ENCODE assay signal across 7 mouse cellular contexts in the genomic region with DNA sequence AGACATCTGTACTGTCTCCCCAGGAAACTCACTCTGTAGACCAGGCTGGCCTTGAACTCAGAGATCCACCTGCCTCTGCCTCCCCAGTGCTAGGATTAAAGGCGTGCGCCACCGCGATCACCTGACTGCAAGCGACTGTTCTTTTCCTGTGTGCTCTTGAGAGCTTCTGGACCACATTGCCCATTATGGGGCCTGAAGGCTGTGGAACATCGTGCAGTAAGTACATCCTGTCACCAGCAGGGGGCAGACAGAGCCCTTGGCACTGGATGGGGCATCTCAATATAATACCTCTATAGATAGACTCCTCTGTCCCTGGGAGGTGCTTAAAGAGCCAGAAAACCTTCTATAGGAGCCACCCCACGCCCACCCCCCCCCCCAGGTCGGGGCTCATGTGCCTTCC. TPM values are rescaled to one million over a fixed set of nuclear protein-coding genes. Genes with fewer than 3 reads are reported as not detected.
DNase-seq lines count a peak whose midpoint lies in the region; ATAC-seq lines count a peak whose summit lies in the region.

No protein-coding gene starts in this region.

- ATAC-seq in hindbrain, embryonic 16.5 days = peak; percentile 70
- ATAC-seq in megakaryocyte, adult 5-6 weeks (ENCODE audit: poor library complexity, severe bottlenecking) = peak; percentile 81

- H3K27ac ChIP-seq in hindbrain, embryonic 16.5 days (ENCODE audit: low read depth, low read length) = no peak overlapping the region

- H3K27me3 ChIP-seq in hindbrain, embryonic 16.5 days (replicated peaks; ENCODE audit: control insufficient read depth, insufficient read depth, low read length) = no peaks in the 10 kb centered on the region

- WGBS in hindbrain, embryonic 16.5 days = 25% methylated on average over 8 of the region's 8 CpGs

- H3K9me3 ChIP-seq in hindbrain, embryonic 16.5 days (ENCODE audit: control insufficient read depth, low read length) = no peaks in the 10 kb centered on the region

- H3K4me1 ChIP-seq in hindbrain, embryonic 16.5 days (ENCODE audit: control insufficient read depth, insufficient read depth, low read depth, low read length) = no peaks in the 10 kb centered on the region

- no peak overlapping the region for H3K4me3 ChIP-seq in hindbrain, embryonic 16.5 days (ENCODE audit: low read length)

- no peak overlapping the region for H3K9ac ChIP-seq in hindbrain, embryonic 16.5 days (ENCODE audit: low read depth, low read length)

- H3K36me3 ChIP-seq in hindbrain, embryonic 16.5 days (ENCODE audit: control insufficient read depth, insufficient read depth, low read length) = no peaks in the 10 kb centered on the region

- H3K4me2 ChIP-seq in hindbrain, embryonic 16.5 days (ENCODE audit: low read length) = no peak overlapping the region

- DNase-seq in R1 (ENCODE audit: low read depth, low spot score) = peak; percentile 85
- peak; percentile 87 to 93 for DNase-seq in cerebellum, adult 18-20 months
- peak; percentile 79 for DNase-seq in forelimb bud, embryonic 11.5 days (ENCODE audit: low read depth, low spot score)
- peak; percentile 79 for DNase-seq in left cerebral cortex, adult 18-20 months (ENCODE audit: low spot score in 2 of 2)
- DNase-seq in spleen, adult 12 weeks (ENCODE audit: low spot score) = peak; percentile 64

RNA-seq across cellular contexts. Expression of gene Cdh15, which starts 12.8 kb away (rescaled TPM):
- 2.3 and 2.9 TPM in 2 replicates for polyA plus RNA-seq in hindbrain, embryonic 16.5 days (2015; fragmentation: Nextera tagmentation; extraction: Ambion mirVana)
- total RNA-seq in left cerebral cortex, adult 18-20 months (2021) = under 1 TPM; 0.63 to 0.79 TPM
- total RNA-seq in megakaryocyte, adult 5-6 weeks (2015) = not detected in 2 replicates
- total RNA-seq in megakaryocyte, adult 5-6 weeks (2017) = not detected in 2 replicates

RNA-seq across cellular contexts. Expression of gene Acsf3, which starts 59.7 kb away (rescaled TPM):
- polyA plus RNA-seq in hindbrain, embryonic 16.5 days (2015; fragmentation: Nextera tagmentation; extraction: Ambion mirVana) = 17.8 and 19.3 TPM in 2 replicates
- 10 to 100 TPM; 18.2 to 21.9 TPM for total RNA-seq in left cerebral cortex, adult 18-20 months (2021)
- total RNA-seq in megakaryocyte, adult 5-6 weeks (2015) = 4.3 and 5.0 TPM in 2 replicates
- 3.9 and 5.9 TPM in 2 replicates for total RNA-seq in megakaryocyte, adult 5-6 weeks (2017)
